Mouse (Mus musculus): ENCODE data around the gene Smg5.

DNA sequence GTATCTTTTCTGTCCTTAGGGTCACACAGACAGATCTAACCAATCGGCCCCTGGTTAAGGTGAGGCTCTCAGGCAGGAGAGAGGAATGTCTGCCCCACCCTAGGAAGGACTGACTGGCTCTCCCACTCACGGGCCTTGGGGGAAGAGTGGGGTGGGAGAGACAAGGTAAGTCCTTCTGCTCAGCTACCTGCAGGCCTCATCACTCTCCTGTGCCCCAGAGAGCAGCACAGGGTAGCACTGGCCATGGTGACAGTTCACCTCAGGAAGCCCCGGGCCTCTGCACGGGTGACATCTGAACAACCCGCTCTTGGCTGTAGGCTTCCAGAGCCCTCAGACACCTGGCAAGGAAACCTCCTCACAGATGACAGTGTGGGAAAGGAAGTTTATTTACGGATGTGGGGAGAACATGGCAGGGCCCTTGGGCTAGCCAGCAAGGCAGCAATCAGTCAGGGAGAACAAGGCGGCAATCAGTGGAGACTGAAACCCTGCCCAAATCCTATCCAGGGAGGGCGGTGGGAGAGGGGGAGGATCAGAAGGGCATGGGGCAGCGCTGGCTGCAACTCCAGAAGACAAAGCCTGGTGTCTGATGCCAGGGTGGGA, 57.8 kb downstream of the Smg5 start:
- TF ChIP-seq POLR2A (IDR thresholded peaks at IDR 0.05; ENCODE audit: borderline replicate concordance, extremely low read depth, insufficient read depth, insufficient read length, poor library complexity, severe bottlenecking) (no peak), CTCF (IDR thresholded peaks at IDR 0.05; ENCODE audit: borderline replicate concordance, extremely low read depth, insufficient read depth, insufficient read length) (no peak)

Measured in brain, embryonic 14.5 days (tissue).